ENCODE assay signal across 8 mouse cellular contexts in genomic region chr9:40333649-40334396, GRCm38 (mm10).
DNase-seq lines count a peak whose midpoint lies in the region.

No protein-coding gene starts in this region.

- DNase-seq in layer of hippocampus, adult 11-12 months (ENCODE audit: low spot score) = peak; percentile 81
- no peak for DNase-seq in layer of hippocampus, adult 9-10 months (ENCODE audit: low spot score)
- DNase-seq in MN1 (ENCODE audit: low spot score) = peak; percentile 77
- DNase-seq in cerebellum, adult 9-11 months = peak; percentile 92
- DNase-seq in gastrocnemius, postnatal 25 days = peak; percentile 48
- DNase-seq in layer of hippocampus, postnatal 36 days = peak; percentile 83
- DNase-seq in natural killer cell, adult 2 months (ENCODE audit: low spot score in 2 of 2) = peak; percentile 56 to 69
- peak; percentile 84 for DNase-seq in thymus, postnatal 4 days
